Mouse (Mus musculus) kidney, postnatal 10 days (tissue): ENCODE data around the gene Tent5a.

Experiments used
- DNase-seq: peaks from one replicate; pipeline ENCODE4 v3.0.0; 2021; ENCODE audit warnings: mixed read lengths

Gene Tent5a

DNA sequence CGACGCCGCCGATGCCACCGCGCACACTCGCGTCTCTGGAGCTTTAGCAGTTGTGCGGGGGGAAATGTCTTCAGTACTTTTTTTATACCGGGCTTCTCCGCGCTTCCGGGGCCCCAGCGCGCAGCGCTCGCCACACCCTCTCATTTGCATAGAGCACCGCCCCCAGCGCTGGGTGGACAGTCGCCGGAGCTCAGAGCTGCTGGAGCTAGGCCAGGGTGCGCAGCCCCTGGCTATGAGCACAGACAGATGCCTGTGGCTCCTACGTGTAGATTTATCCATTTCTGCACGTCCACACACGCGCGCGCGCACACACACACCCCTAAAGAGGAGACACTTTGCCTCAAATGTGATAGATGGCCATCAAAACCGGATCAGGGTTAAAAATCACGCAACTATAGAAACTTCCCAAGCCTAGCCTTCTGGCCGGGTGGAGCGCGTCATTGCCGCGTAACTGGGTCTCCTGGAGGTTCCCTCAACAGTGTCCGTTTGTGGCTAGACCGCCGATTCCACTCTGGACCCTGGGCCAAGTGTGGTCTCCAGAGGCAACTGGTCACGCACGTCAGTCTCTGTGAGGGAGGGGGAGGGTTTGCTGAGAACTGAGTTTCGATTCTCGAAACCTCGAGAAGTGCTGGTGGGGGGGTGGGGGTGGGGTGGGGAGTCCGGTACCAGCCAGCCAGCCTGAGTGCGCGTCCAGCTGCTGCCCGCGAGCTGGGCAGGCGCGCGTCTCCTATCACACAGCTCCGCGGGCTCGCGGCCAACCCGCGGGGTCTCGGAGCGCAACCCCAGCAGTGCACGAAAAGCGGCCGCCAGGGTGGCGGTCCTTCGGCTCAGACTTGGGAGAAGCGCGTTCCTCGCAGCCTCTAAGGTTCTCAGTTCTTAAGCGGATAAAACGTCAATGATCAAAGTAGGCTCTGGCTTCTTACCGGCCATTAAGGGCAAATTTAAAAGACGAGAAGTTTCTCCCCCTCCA lies at the start of gene Tent5a:
Gene Tent5a (minus strand): TSS at position 107 of the 970 bp plus-strand sequence.
- peak; percentile 91 for DNase-seq

DNA sequence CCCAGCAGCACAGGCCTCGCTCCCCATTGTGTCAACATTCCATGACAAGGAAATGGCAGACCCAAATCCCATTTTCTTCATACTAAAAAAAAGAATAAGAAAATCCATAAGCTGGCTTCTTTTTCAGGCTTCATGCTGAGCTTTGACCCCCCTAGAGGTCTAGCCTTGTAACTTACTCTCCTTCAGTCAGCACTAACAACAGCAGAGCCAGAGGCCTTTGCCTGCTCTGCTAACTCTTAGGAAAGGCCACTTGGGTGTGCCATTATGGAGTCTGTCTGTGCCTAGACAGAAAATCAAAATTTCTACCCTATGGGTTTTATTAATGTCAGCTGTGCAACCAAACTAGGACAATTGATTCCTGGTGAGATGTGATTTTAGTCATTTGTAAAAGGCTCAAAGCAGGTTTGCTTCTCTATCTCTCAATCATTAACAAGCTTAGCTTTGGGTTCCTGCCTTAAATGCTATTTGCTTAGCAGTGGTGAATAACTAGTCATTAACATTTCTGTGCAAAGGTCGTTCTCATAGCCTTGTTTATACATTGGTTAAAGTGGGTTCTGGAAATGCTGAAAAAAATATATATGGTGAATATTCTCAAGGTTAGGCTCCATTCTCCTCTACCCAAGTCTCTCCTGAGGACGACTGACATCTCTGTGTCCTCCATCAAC lies 49.6 kb upstream of the Tent5a start:
- no peak for DNase-seq

DNA sequence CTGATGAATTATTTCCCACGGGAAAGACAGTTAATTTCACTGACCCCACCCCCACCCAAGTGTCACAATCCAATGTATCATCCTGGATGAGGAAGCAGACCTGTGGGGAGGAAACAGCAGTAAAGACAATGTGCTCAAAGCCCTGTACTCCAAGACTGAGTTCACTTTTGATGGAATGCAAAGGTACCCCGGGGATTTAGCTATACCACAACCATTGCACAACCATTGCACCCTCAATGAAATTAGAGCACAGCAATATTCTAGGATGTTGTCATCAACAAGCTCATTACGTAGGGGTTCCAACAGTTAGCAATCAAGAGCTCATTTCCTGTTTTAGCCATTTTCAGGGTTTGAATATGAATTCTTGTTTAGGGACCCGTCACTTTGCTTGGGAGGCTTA lies 48.0 kb upstream of the Tent5a start:
- no peak for DNase-seq

DNA sequence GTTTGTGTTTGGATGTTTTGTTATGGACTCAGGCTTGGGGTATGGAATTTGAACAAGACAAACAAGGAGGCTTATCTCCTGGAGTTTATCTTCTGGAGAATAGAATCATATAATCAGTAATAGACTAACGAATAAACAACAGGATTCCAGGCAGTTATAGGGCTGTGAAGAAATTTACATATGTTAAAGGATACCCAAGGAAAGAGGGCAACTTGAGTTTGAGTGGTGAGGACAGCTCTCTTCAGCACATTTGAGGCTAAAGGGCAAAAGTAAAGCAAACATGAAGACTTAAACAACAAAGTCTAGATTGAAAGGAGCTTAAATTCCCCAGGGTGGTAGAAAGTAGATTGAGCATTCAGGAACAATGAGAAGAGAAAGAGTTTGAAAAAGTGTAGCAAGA lies 44.9 kb upstream of the Tent5a start:
- no peak for DNase-seq

DNA sequence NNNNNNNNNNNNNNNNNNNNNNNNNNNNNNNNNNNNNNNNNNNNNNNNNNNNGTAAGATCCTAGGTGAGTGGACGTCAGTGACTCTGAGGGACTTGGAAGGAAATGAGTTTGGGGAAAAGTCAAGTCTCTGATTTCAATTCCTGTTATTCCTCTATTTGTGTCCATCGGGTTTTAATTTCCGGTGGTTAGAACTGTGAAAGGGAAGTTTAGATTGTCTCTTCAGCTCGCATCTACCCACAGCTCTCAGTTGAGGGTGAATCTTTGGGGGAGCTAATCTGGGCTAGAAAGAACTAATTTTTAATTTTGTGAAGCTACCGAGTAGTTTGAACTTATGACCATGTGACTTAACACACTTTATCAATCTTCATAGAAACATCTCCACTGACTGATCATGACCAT lies 42.4 kb upstream of the Tent5a start:
- no peak for DNase-seq

DNA sequence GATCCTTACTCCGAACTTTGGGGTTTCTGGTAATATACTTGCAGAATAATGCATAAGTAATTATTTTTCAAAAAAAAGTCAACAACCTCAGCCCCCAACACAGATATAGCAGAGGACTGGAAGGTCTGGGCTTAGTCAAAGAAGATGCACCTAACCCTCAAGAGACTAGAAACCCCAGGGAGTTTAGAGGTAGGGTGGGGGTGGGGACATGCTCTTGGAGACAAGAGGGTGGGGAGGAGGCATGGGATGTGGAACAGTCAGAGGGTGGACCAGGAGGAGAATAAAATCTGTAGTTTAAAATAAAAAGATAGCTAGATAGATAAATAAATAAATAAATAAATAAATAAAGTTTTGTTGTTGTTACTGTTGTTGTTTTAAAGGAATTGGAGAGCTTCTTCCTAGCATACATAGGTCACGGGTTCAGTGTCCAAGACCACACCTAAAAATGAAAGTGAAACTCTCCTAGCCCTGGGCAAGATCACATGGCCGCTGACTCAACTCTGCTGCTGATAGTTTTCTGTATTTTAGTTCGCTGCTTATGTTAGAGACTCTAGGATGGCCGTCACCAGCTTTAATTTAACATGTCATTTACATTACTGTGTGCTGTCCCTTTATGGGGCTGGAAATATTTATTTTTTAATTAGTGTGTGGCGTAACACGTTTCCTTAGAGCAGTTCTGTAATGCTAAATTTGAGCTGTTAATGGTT lies 30.2 kb upstream of the Tent5a start:
- no peak for DNase-seq

DNA sequence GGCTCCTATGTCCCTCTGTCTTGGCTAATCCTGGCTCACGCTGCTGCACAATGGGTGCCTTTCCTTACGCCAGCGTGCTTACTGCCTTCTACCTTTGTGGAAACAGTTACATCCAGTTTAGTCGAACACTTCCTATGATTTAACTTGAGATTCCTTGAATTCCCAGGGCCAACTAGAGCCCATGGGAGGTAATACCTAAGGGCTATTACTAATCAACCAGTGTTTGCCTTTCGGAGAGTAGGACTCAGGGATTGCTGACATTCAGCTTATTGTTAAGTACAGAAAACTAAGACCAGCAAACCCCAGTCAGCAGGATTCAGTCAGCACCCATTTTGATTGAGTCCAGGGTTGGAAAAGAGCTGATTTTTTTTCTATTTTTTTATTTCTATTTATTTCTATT lies 28.4 kb upstream of the Tent5a start:
- no peak for DNase-seq

DNA sequence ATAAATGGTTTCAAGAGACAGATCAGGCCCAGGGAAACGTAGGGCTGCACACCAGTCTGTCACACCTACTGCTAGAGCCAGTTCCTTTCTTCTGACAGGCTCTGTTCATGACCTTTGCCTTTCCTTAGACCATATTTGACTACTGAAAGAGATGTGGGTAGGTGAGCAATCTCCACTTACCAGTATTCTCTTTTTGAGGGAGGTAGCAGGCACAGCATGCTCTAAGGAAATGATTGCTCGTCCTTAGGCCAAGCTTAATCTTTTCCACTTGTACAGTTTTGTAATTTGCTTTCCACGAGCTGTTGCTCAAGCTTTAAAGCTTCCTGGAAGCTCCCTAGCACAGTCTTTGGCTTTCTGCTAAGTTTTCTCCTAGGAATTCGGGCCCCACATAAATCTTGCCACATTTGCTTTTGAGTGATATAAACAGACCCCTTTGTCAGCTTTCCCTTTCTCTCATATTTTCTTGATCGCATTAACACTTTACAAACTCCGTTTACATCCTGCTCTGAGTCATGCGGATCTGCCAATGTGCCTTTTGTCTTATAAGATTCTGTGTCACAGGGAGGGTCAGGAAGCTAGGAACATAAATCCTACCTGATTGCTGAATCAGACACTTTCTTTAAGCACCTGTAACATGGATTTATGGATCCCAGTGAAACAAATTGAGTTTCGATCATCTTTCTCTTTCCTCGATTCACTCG lies 20.8 kb upstream of the Tent5a start:
- no peak for DNase-seq

DNA sequence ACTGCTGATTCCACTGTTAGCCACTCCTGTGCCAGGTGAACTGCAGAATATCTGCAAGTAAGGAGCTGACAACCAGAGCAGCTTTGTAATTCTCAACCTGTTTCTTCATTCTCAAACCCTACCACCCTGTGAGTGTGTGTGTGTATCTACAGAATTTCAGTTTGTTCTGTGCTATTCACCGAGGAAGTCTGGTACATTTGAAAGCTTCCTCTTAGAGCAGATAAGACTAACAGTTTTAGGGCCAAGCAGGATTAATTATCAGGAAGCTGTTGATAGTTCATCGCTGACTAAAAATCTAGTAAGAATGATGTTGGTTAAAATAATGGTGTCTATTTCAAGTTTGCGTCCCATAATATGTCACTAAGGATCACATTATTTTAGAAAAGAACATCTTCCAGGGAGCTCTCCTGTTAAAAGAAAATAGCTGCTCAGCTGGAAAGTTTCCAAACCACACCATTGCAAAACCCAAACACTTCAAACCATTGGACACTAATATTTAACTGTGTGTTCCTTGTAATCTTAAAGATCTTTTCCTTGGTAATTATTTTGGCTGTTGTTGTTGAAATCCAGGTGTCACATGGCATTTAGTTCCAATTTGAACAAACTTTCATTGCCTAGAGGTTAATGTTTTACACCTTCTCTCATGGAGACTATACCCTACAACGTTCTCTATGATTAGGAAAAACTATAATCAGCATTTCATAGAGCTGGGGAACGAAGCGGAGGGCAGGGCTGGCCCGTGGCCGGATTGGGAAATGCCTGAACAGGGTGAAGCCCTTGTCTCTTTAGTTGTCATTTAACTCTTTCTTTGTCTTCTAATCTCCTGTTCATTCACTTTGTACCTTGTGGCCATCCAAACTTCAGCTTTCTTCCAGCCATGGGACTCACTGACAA lies 16.0 kb upstream of the Tent5a start:
- no peak for DNase-seq

DNA sequence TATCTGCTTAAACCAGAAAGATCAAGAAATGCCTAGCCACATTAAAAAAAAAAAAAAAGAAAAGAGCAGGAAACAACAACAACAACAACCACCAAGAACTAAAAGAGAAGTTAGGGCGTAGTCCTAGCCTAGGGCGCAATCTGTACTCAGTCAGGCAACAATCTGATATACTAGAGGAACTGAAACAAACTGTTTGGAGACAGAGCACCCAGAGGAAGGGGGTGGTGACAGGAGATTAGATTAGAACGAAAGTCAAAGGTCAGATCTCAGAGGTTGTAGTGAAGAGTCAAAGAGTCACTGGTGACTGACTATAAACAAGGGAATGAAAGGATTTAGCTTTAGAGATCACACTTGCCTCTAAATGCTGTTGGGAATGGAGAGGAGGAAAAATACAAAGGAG lies 13.2 kb upstream of the Tent5a start:
- DNase-seq = no peak

DNA sequence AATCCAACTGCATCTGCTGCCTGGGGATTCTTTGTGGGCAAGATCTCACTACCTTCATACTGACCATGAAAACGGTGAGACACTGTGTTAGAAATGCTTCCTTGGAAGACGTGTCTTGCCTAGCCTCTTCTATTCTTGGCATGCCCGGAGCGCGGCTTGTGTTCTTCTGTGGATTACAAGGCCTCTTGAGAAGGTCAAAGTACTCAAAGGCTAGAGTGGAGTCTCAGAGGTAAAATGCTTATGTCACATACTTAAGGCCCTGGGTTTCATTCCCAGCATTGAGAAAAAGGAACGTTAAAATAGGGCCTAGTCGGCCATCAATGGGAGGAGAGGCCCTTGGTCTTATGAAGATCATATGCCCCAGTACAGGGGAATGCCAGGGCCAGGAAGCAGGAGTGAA lies 8.9 kb upstream of the Tent5a start:
- no peak for DNase-seq

DNA sequence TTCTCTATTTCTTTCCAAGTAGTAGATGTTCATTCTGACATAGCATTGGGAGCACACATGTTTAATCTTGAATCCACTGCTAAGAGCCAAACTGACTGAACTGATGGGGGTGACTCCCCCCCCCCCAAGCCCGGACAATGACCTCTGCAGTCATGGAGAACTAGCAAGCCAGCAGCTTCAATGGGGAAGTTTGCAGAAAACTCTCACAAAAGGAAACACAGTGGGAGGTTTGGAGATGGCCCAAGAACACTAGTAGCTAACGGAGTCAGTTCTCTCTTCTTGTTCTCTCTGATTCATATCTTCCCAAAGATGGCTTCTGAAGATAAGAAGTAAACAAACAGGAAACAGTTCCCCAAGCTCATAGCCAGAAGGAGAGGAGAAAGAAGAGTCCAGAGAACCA lies 4.4 kb upstream of the Tent5a start:
- DNase-seq = peak; percentile 40

DNA sequence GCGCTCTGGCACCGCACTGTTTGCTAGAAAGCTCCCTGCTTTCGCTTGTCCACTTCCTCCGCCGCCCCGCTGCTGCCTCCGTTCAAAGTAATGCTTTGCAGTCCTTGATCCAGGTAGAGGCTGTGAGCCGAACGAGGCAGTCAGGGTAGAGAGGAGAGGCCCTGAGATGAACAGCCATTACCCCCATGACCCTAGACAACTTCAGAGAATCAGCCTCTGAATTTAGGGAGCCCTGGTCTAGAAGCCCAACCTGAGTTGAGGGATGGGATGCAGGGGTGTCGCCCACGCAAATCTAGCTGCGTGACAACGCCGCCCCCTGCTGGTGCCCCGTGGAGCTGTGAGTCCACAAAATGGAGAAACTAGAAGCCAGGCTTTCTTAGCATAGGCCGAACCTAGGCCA lies 1.1 kb upstream of the Tent5a start:
- DNase-seq = peak; percentile 94

DNA sequence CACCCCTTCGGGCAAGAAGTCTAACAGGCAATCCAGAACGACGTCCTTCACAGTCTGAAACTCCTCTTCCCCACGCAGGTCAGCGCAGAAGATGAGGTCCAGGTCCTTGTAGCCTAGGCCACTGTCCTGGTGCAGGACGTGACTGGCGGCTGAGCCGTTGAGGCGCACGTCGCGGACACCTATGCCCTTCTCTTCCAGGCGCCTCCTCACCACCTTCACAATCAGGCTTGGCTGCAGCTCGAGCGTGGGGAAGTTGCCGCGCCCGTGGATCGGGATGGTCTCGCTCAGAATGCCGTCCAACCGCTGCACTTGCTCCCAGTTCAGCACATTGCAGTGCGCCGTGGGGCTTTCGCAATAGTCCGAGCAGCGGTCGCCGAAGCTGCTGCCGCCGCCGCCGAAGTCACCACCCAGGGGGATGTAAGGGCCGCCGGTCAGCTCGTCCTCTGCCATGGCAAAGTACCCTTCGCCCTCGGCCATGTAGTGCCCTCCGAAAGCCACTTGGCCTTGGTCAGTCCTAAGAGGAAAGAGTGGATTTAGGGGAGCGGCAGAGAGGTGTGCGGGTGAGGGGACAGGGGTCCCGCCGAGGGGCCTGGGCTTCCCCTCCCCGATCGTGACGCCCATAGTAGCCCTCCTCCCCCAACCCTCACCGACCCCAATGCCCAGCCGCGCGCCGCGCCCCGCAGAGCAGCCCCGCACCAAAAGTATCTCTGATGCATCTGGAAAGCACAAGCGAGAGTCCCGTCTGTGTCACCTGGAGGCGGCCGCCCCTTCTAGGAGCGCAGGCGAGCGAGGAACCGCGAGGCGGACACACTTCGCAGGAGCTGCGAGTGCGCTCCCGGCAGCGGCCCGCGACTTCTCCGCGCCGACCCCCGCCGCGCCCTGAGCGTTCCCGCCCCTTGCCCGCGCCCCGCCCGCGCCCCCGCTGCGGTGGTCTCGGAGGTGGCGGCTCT lies 581 bp downstream of the Tent5a start:
- peak; percentile 67 for DNase-seq

DNA sequence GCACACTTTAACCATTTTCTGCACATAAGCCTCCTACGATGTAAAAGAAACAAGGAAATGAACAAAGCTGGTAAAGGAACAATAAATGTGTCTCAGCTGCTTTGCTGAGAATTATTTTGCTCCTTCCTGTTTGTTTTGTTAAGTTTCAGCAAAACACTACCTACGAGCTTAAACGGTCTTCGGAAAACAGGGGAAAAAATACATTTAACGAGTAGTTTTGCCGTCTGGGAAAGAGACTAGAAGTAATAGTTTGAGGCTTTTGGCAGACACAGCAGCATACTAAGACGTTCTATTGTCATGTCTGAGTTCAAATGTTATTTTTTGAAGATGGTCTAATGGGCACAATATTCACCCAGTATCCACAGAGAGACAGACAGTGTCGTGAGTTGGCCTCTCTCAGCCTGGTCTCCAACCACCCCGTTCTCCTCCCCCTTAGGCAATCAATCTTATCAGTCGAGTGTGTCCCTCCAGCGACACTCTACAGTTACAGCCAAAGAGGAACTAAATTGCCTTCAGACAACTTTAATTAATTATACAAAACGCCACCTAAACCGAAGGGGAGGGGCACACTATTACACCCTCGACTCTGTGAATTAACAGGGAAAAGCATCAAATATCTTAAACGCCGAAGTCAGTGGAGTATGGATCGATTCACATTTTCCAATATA lies 1.8 kb downstream of the Tent5a start:
- no peak for DNase-seq

DNA sequence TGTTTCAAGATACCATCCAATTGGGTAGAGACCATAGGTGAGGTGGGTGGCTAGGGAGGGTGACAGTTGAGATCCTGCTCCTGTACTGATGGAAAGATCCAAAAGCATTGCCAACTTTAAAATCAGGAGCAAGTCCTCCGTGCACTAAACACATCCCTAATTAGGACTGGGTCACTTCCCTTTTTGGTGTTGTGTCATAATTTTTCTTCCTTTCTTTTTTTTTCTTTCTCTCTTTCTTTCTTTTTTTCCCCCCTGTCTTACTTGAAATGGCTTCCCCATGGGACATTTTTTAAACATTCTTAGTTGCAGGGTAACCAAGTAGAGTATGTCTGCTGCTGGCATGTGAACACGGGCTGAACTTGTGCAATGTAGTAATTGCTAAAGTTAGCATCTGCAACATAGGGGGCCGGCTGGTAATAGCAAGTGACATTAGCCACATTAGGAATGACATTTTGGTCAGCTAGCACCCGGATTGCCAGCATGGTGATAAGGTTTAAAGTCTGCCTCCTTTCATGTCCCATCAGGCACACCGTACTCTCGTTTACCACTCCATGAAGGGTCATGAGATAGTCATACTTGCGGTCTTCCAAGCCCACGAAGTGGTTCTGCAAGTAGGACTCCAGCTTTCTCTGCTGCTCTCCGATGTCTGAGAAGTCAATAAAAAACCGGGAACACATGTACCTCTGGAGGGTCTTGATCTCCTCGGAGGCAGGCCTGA lies 2.8 kb downstream of the Tent5a start:
- DNase-seq = no peak

DNA sequence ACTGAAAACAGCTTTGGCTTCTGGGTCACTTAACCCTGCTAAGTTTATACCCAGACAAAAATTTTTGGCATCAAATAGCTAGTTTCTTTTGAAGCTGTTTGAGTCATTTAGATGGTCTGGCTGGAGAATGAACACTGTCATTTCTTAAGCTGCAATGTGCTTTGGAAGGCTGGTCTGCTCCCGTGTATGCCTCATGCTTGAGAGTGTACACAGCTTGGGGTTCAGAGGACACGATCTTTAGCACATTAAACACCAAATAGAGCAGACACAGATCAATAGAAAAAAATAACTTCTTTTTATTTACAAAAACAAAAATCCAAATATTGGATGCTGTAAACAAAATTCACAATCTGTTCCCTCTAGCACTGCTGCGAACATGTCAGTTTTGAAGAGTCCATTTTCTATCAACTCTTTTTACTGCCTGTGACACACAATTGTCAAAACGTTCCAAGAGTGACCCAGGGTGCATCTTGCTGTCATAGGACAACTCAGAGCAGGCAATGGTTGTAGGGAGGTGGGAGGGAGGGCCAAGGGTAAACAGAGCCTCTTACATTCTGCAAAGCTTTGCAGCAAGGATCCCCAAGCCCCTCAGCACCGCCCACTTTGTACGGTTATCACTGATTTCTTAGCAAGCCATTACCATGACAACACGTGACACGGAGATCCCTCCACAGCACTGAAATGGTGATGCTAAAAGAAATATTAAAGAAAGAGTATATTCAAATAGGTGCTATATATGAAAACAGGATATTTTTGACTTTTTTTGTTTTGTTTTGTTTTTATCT lies 6.8 kb downstream of the Tent5a start:
- no peak for DNase-seq

DNA sequence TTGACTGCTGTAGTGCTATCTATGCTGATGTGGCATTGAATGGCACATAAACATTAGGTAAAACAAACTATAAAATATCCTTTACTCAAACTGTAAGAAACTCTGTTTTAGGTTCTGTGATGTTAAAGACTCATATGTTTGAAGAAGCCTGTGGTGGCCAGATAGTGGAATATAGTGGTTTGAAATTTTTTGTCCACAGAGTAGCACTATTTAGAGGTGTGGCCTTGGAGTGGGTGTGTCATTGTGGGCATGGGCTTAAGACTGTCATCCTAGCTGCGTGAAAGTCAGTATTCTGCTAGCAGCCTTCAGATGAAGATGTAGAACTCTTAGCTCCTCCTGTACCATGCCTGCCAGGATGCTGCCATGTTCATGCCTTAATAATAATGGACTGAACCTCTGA lies 11.0 kb downstream of the Tent5a start:
- DNase-seq = no peak

DNA sequence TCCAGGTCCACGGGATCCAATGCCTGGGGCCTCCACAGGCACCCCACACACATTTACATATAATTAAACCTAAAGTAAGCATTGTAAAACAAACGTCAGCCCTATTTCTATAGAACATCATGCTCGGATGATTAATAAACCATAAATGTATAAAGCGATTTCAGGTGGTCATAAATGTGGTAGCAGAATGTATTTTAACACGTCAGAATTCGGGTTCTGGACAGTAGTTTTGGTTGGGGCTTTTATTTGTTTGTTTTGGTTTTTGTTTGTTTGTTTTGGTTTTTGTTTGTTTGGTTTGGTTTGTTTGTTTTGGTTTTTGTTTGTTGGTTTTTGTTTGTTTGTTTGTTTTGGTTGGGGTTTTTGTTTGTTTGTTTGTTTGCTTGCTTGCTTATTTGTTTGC lies 14.7 kb downstream of the Tent5a start, which contains the start of gene Gm11114:
Gene Gm11114 (plus strand): TSS at position 301 of the 400 bp plus-strand sequence.
- no peak for DNase-seq
